Mouse (Mus musculus) liver, adult (tissue): ENCODE results near the gene Dcun1d2.

Experiments used
- GATA4 ChIP-seq: IDR thresholded peaks from 2 replicates; pipeline ENCODE4 v1.6.1; 2014; ENCODE audit warnings: mild to moderate bottlenecking, low read length; ENCODE audit not compliant: insufficient replicate concordance

The Dcun1d2 gene

DNA sequence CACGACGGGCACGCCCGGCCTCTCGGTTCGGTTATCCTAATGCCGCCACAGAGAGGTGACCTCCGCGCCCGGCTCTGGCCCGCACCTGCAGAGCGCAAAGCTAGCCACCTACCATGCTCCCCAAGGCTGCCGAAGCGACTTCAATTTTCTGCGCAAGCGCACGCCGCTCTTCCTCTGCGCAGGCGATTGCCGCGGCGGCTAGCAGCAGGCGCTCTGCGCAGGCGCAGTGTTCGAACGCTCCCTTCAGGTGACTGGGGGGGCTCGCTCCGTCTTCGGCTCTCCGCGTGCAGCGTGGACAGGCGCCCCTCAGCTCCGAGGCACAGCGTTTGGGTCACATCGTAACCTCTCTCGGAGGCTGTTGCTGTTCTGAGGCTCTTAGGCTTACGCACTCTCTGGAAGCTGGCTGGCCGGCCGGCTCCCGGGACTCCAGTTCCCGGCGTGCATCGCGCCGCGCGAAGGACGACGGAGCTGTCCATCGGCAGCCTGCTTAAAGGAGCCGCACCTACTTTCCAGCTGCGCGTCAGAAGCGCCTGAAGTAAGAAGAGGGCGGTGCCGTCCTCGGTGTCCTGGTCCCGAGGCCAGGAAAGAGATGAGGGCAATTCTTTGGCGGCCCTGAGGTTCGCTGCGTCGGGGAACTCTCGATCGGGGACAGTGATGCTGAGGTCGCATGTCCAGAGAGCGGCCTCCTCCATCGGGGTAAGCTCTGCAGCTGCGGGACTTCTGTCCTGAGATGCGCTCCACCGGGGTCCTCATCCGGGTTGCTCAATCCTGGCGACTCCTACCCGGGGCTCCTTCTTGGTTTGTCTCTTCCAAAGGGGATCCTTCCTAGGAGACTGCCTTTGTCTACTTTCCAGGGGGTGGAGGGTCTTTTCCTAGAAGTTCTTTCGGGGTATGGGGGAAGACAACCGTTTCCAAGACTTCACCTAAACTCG lies at the start of gene Dcun1d2, which contains the start of gene Tmco3:
Gene Dcun1d2 (minus strand): TSS at position 440 of the 932 bp plus-strand sequence.
Gene Tmco3 (plus strand): TSS at position 499 of the 932 bp plus-strand sequence.
- TF ChIP-seq GATA4: no peak; the same call in 1 of the 2 replicates

DNA sequence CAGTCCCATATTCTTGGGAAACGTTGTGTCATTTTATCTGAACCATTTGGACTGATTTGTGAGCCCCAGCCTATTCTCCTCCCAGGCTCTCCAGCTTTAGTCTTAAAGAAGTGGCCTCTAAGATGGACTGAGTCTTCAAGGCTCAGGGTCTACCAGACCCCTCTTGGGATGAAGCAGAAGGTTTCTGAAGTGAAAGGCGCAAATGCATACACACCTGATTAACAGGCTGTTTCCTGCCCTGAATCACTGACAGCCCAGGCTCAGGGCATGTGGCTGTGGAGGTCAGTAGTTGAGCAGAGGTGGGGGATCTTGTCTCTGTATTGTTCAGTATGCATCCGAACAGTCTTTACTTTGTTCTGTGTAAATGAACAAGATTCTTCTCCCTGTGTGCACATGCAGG lies 49.7 kb upstream of the Dcun1d2 start:
- no peak for TF ChIP-seq GATA4

DNA sequence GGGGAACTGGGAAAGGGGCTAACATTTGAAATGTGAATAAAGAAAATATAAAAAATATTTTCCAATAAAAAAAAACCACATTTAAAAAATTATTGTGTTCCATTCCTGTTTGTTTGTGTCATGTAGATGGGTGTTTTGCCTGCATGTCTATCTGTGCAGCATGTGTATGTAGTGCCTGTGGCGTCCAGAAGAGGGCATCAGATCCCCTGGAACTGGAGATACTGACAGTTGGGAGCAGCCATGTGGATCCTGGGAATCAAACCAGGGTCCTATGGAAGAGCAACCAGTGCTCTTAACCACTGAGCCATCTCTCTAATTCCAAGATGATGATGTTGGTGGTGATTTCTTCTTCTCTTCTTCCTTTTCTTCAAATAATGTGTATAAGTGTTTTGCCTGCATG lies 46.7 kb upstream of the Dcun1d2 start:
- TF ChIP-seq GATA4: no peak

DNA sequence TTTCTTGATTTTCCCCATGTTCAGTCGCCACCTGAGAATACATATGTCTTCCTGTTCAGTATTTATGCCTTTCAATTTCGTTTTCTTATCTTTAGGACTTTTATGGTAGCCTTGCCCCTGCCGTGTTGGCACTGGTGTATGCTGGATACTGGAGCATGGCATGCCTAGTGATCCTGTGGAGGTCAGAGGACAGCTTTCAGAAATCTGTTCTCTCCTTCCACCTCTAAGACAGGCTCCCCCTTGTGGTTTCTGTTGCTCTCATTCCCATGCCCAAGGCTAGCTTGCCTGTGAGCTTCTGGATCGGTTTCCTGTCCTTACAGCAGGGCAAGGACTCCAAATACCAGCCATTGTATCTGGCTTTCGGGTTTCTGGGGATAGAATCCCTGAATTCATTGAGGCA lies 38.7 kb upstream of the Dcun1d2 start:
- TF ChIP-seq GATA4: no peak

DNA sequence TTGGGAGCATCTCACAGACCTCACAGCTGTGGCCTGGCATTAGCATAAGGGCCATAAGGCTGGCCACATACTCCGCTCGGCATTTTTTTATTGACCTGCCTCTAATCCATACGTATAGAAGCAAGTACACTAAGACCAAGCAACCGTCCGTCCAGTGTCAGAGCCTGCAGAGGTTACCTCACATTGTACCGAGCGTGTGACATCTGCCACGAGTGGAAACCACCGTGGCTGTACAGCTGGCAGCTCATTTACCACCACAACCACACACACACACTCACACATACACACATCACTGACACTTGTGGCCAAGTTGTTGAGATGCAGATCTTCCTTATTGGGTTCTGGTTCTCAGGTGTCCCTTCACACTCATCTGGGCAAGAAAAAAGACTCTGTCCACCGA lies 28.7 kb upstream of the Dcun1d2 start:
- TF ChIP-seq GATA4: no peak

DNA sequence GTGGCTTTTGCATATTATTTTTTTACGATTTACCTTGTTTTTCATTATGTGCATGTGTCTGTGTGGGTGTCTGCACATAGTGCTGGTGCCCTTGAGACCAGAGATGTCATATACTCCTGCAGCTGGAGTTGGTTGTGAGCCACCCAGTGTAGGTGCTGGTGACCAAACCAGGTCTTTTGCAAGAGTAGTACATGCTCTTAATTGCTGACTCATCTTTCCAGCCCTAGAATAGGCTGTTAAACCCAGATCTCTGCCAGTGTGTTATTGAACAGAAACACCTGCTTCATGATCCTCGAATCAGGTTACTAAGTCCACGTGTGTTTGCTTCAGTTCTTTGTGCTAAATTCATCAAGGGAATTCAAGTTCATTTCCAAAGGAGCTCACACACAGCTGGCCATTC lies 27.0 kb upstream of the Dcun1d2 start:
- no peak for TF ChIP-seq GATA4

DNA sequence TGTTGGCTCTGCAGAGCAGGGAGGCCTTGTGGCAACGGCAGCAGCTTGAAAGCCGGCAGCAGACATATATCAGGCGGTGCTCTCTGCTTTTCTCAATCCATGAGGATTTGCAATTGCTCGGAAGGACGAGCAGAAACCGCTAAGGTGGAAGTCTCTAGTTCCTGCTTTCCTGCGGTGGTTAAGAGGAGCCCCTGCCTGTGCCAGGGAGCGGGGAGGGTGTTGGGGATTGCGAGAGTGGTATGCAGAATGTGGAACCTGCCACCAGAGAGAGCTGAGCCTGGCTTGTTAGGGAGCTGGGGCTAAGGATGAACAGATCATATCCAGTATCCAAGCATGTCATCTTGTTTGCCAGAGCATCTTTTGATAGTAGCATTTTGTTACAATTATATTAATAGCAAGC lies 19.0 kb upstream of the Dcun1d2 start:
- no peak for TF ChIP-seq GATA4

DNA sequence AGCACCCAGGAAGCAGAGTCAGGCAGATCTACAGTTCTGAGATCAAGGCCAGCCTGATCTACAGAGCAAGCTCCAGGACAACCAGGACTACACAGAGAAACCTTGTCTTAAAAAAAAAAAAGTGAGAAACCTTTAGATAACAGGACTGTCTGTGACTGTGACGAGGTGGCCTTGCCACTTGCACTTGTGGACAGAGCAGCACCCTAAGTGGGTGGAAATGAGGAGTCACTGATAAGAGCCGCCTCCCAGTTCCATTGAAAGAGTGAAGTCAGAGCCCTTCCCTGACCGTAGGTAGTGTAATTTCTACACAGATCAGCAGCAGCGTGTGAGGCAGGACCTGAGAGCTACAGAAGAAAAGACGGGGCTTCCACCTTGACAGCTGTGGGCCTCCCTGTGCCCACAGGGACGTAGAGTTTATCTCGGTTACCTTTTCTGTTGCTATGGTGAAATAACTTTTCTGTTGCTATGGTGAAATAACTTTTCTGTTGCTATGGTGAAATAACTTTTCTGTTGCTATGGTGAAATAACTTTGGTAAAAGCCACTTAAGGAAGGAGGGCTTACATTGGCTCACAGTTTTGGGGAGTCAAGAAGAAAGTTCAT lies 18.5 kb upstream of the Dcun1d2 start:
- no peak for TF ChIP-seq GATA4

DNA sequence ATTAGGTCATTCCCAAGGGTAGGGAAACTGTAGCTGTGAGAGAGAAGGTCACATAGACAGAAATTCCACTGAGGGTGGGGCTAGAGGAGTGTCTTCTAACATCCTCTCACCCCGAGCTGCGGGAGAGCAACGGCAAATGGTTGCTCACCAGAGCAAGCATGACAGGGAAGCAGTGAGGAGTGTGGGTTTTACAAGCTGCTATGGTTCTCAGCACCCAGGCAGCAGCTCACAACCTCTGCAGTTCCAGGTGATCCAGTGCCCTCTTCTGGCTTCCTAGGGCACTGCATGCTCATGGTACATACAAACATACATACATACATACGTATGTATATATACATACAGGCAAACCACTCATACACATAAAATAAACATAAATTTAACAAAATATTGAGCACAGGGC lies 18.0 kb upstream of the Dcun1d2 start:
- TF ChIP-seq GATA4: no peak

DNA sequence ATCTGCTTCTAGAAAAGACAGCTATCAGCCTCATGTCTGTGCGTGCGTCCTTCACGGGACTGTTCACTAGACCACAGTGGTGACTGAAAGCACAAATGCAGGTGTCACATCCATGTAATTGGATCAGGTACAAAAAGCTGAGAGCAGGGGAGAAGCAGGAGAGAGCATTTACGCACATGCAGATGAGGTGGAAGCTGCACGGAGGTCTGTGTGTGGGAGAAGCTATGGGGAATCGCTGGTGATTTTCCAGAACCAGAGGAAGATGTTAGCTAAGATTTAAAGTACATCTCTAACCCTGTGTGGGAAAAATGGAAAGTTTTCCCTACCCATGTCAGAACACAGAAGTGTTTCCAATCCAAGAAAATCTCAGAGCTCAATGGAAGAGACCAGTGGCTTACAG lies 17.5 kb upstream of the Dcun1d2 start:
- no peak for TF ChIP-seq GATA4

DNA sequence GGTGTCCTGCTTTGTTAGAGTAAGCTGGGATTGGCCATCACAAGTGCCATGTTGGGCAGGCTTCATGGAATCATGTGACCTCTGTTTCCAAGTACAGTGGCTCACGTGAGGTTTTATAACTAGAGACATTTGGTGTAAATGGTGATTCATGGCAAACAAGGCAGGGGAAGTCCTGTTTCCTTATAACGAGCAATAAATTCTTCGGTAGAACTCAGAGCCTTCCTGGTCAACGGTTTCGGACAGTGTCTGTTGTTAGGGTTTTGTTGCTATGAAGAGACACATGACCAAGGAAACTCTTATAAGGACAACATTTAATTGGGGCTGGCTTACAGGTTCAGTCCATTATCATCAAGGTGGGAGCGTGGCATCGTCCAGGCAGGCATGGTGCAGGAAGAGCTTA lies 13.1 kb upstream of the Dcun1d2 start:
- TF ChIP-seq GATA4: no peak

DNA sequence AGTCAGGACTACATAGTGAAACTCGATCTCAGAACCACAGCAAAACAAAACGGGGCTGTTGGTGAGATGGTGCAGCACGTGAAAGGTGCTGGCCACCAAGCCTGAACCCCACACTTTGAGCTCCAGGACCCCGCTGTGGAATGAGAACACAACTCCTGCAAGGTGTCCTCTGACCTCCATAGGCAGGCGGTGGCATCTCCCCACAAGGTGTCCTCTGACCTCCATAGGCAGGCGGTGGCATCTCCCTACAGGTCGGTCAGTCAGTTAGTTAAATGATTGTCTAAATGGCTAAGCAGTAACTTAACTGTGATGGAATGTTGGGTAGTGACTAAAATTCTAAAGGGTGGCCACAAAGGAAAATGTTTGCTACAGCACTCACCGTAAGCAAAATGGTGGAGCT lies 11.6 kb upstream of the Dcun1d2 start:
- TF ChIP-seq GATA4: no peak

DNA sequence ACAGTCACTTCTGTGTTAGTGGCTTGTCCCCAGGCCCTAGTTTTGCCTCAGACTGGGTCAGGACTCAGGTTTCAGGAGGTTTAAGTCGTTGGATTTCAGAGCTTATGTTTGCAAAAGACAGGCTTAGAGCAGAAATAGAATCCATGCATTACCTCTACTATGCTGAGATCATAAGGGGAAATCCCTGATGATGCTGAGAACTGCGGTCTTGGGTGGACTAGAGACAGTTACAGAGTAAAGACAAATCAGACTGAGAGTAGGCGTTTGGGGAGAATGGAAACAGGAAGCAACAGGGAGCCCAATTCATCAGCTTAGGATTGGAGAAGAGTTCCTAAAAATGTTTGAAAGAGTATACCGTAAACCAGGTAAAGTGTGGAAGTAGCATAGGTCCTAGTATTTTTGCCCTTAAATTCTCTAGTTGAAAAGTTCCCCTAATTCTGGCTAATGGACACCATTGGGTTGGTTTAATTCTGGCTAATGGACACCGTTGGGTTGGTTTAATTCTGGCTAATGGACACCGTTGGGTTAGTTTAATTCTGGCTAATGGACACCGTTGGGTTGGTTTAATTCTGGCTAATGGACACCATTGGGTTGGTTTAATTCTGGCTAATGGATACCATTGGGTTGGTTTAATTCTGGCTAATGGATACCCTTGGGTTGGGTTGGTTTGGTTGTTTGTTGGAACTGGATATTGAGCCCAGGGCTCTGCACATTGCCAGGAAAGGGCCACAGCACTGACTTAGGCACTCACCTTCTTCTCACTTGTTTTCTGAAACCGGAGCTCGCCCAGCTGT lies 5.9 kb upstream of the Dcun1d2 start:
- TF ChIP-seq GATA4: no peak

DNA sequence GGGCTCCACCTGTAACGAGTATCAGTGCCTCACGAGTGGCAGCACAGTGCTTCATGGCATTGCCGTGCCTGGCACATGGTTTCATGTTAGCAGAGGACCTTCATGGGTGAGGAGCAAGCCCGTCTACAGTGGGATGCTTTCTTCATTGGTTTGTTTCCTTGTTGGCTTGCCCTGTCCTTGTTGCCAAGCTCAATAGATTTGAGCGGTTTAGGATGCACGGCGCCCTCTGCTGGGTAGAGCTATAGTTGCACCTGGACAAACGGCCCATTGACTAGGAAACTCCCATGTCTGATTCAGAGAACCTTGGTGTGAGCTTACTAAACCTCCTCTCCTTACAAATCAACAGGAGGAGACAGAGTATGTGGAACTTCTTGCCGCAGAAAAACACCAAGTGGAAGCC lies 4.4 kb upstream of the Dcun1d2 start:
- TF ChIP-seq GATA4: no peak

DNA sequence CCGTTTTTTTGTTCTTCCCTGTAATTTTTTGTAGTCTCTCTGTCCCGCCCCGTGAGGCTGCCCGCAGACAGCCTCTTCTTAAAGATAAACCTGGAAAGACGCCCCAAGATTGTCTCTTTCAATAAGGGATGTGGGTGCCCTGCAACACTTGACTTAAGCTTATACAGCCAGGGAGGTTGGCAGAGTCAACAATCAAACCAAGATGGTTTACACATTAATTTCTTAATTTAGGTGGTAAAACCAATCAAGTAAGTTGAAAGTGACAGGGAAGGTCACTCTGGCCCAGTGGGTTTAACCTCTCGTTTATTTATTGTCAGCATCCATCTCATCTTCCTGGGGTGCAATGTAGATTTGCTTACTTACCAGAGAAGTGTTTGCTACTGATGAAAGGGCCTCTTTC lies 715 bp upstream of the Dcun1d2 start:
- no peak for TF ChIP-seq GATA4

DNA sequence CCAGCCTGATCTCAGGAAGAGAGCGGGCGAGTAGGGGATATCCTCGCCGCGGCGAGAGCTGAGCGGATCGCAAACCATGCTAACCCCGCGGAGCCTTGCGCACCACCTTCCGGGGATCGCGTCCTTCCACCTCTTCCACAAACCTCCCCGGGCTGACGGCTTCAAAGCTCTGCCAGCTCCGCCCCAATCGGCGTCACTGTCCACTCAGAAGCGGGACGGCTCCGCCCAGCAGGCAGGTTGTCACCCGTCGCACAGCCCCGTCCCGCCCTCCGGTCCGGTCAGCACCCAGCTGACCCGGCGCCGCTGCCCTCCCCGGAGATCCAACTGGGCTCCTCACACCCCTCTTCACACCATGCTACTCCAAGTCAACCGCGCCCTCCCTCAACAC lies 633 bp downstream of the Dcun1d2 start:
- no peak; the same call in 1 of the 2 replicates for TF ChIP-seq GATA4
